Mouse (Mus musculus) embryonic facial prominence, embryonic 10.5 days (tissue): ENCODE results near the gene Usf3. TPM values are rescaled to one million over a fixed set of nuclear protein-coding genes. Genes with fewer than 3 reads are reported as not detected.

Experiments used
- DNase-seq: peaks from one replicate; pipeline ENCODE4 v3.0.0-alpha.2; 2017; ENCODE audit warnings: low spot score
- H3K27ac ChIP-seq: fragments of 300-500 bp; sonication (generic); replicated peaks from 2 replicates; pipeline ENCODE4 v1.5.1; 2016; ENCODE audit warnings: mild to moderate bottlenecking
- H3K27me3 ChIP-seq: fragments of 300-500 bp; sonication (generic); replicated peaks from 2 replicates; pipeline ENCODE4 v1.6.1; 2016; ENCODE audit warnings: low read depth, mild to moderate bottlenecking; ENCODE audit not compliant: poor library complexity, severe bottlenecking
- H3K36me3 ChIP-seq: fragments of 300-500 bp; sonication (generic); replicated peaks from 2 replicates; pipeline ENCODE4 v1.6.1; 2016; ENCODE audit warnings: mild to moderate bottlenecking, moderate library complexity
- H3K4me1 ChIP-seq: fragments of 300-500 bp; sonication (generic); 2 replicates; pipeline ENCODE4 v1.6.1; 2016
- H3K4me3 ChIP-seq: fragments of 300-500 bp; sonication (generic); 2 replicates; pipeline ENCODE4 v1.5.1; 2016; ENCODE audit warnings: mild to moderate bottlenecking, moderate library complexity
- H3K9me3 ChIP-seq: fragments of 300-500 bp; sonication (generic); 2 replicates; pipeline ENCODE4 v1.6.1; 2016; ENCODE audit warnings: mild to moderate bottlenecking
- WGBS: fragments of 180-500 bp; shearing (Covaris S2); methylation state at CpG from one replicate; pipeline ENCODE4 v1.1.7; 2016; 5-methylcytosine and 5-hydroxymethylcytosine counted together
- polyA plus RNA-seq: library from polyadenylated mRNA; unstranded; fragments of >200 nt; fragmentation: Nextera tagmentation; extraction: Ambion mirVana; gene quantifications from 2 replicates; pipeline ENCODE4 v1.2.1, GENCODE M21; 2016

The Usf3 gene
- polyA plus RNA-seq, 1 experiment from 2014 or later, result 2.6 TPM

- no peak for DNase-seq
- Histone ChIP-seq H3K4me3 (no peak overlapping the region), H3K27ac (no peak overlapping the region), H3K36me3 (peaks cover 24% of the 10 kb centered on the region), H3K4me1 (peaks cover 7% of the 10 kb centered on the region; the same call in 1 of the 2 replicates), H3K27me3 (no peaks in the 10 kb centered on the region), H3K9me3 (no peaks in the 10 kb centered on the region)
- 100% methylated on average over 1 of the region's 1 CpGs for WGBS
Observed at GRCm38 (mm10) chr16:44182597-44182996, 9.6 kb downstream of the Usf3 start.

- Histone ChIP-seq H3K4me3 (no peak overlapping the region), H3K27ac (no peak overlapping the region), H3K4me1 (peaks cover 7% of the 10 kb centered on the region; the same call in 1 of the 2 replicates), H3K27me3 (no peaks in the 10 kb centered on the region), H3K9me3 (peaks cover 5% of the 10 kb centered on the region; the same call in 1 of the 2 replicates), H3K36me3 (peaks cover 31% of the 10 kb centered on the region)
- WGBS, result 61% methylated on average over 3 of the region's 3 CpGs
- no peak for DNase-seq
Observed at GRCm38 (mm10) chr16:44184769-44185168, 11.7 kb downstream of the Usf3 start.

GRCm38 (mm10) chr16:44187172-44187571, 14.1 kb downstream of the Usf3 start:
- Histone ChIP-seq H3K4me1 (peaks cover 7% of the 10 kb centered on the region; the same call in 1 of the 2 replicates), H3K9me3 (peaks cover 5% of the 10 kb centered on the region; the same call in 1 of the 2 replicates), H3K4me3 (no peak overlapping the region), H3K27ac (no peak overlapping the region), H3K36me3 (peaks cover 16% of the 10 kb centered on the region), H3K27me3 (no peaks in the 10 kb centered on the region)
- WGBS, result 98% methylated on average over 4 of the region's 4 CpGs
- no peak for DNase-seq

GRCm38 (mm10) chr16:44188766-44189165, 15.7 kb downstream of the Usf3 start:
- Histone ChIP-seq H3K9me3 (peaks cover 5% of the 10 kb centered on the region; the same call in 1 of the 2 replicates), H3K27ac (no peak overlapping the region), H3K36me3 (peaks cover 14% of the 10 kb centered on the region), H3K27me3 (no peaks in the 10 kb centered on the region), H3K4me1 (peaks cover 7% of the 10 kb centered on the region; the same call in 1 of the 2 replicates), H3K4me3 (no peak overlapping the region)
- WGBS, result 84% methylated on average over 3 of the region's 3 CpGs
- no peak for DNase-seq

GRCm38 (mm10) chr16:44190032-44190431, 17.0 kb downstream of the Usf3 start:
- Histone ChIP-seq H3K4me1 (no peaks in the 10 kb centered on the region), H3K27me3 (no peaks in the 10 kb centered on the region), H3K9me3 (peaks cover 5% of the 10 kb centered on the region; the same call in 1 of the 2 replicates), H3K4me3 (no peak overlapping the region), H3K27ac (no peak overlapping the region), H3K36me3 (peaks cover 14% of the 10 kb centered on the region)
- DNase-seq, result no peak
- 94% methylated on average over 6 of the region's 6 CpGs for WGBS

DNA sequence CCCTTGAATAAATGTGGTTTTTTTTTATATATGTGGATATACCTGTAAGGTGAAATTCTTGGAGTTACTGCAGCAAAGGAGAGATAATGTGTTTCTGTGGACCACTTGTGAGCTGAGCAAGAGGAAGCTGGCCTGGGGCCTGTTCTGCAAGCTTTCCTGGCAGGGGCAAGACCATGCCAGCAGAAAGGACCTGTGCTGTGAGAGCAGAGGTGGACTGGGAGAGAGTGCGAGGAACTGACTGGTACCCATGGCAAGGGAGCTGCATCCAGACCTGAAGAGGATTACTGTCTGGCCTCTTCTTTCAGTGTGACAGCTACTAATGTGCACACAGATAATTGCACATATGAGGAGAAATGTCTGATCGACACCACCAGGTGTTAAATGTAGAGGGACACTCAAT, 17.9 kb downstream of the Usf3 start:
- Histone ChIP-seq H3K36me3 (peaks cover 14% of the 10 kb centered on the region), H3K27me3 (no peaks in the 10 kb centered on the region), H3K4me3 (no peak overlapping the region), H3K9me3 (peaks cover 5% of the 10 kb centered on the region; the same call in 1 of the 2 replicates), H3K4me1 (no peaks in the 10 kb centered on the region), H3K27ac (no peak overlapping the region)
- no peak for DNase-seq
- 95% methylated on average over 2 of the region's 2 CpGs for WGBS

DNA sequence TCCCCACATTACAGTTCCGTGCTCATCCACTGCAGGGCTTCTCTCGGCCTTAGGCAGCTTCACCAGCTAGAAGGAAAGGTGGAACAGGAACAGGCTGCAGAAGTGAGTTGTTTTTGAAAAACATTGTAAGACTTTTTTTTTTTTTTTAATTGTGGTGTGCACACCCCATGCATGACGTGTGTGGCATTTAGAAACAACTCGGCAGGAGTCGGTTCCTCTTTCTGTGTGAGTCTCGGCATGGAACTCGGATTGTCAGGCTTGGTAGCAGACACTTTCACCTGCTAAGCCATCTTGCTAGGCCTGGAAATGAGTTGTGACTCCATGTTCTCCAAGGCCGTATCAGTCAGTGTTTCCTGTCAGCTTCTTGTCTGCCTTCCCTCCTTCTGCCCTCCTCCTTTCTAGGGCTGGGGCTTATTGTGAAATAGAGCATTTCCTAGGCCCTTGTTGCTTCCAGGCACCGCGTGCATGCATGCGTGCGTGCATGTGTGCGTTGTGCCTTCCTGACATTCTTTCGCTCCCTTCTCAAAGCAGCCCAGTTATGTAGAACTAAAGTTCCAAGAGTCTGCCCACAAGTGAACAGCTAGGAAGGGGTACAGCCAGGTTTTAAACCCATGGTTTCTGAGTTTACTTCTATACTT, 26.1 kb downstream of the Usf3 start:
- H3K27ac ChIP-seq, result no peak overlapping the region
- no peak for DNase-seq
- no peak overlapping the region for H3K4me3 ChIP-seq
- no peaks in the 10 kb centered on the region for H3K4me1 ChIP-seq
- no peaks in the 10 kb centered on the region for H3K27me3 ChIP-seq
- H3K9me3 ChIP-seq, result no peaks in the 10 kb centered on the region
- WGBS, result 92% methylated on average over 14 of the region's 14 CpGs
- H3K36me3 ChIP-seq, result peaks cover 53% of the 10 kb centered on the region

DNA sequence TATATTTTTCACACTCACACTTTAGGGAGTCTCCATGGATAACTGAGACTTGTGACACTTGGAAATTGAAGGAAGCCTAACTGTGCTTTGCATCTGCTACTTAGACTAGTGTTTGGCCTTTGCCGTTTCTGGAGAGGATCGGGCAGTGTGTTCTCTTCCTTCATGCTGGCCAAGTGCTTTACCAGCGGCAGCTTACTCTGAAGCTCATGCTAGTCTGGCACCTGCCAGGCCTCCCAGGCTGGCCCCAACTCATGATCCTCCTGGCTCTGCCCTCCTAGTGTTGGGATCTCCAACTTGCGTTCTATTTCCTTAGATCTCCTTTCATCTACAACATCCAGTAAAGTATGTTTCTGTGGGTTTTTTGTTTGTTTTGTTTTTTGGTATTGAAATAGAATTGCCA, 27.1 kb downstream of the Usf3 start:
- Histone ChIP-seq H3K4me1 (no peaks in the 10 kb centered on the region), H3K4me3 (no peak overlapping the region), H3K27ac (no peak overlapping the region), H3K36me3 (peaks cover 53% of the 10 kb centered on the region), H3K9me3 (no peaks in the 10 kb centered on the region), H3K27me3 (no peaks in the 10 kb centered on the region)
- DNase-seq, result no peak
- WGBS, result 96% methylated on average over 4 of the region's 4 CpGs

DNA sequence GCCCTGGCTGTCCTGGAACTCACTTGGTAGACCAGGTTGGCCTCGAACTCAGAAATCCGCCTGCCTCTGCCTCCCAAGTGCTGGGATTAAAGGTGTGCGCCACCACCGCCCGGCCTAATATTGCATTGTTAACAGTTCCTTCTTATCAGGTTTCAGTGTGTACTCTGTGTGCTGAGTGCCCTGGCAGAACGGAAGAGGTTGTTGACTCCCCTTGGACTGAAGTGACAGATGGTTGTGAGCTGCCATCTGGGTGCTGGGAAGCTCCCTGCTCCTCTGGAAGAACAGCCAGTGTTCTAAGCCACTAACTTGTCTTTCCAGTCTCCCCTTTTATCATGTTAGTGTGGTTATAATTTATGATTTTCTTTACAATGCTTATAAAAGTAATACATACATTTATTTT, 31.3 kb downstream of the Usf3 start:
- DNase-seq, result no peak
- peaks cover 9% of the 10 kb centered on the region for H3K4me1 ChIP-seq
- no peaks in the 10 kb centered on the region for H3K27me3 ChIP-seq
- H3K9me3 ChIP-seq, result no peaks in the 10 kb centered on the region
- H3K36me3 ChIP-seq, result peaks cover 84% of the 10 kb centered on the region
- 92% methylated on average over 6 of the region's 6 CpGs for WGBS
- H3K27ac ChIP-seq, result no peak overlapping the region
- H3K4me3 ChIP-seq, result no peak overlapping the region

GRCm38 (mm10) chr16:44205973-44206372, 32.9 kb downstream of the Usf3 start:
- peaks cover 82% of the 10 kb centered on the region for H3K36me3 ChIP-seq
- WGBS, result 89% methylated on average over 8 of the region's 8 CpGs
- H3K4me3 ChIP-seq, result no peak overlapping the region
- H3K4me1 ChIP-seq, result peaks cover 9% of the 10 kb centered on the region
- no peaks in the 10 kb centered on the region for H3K9me3 ChIP-seq
- H3K27ac ChIP-seq, result no peak overlapping the region
- no peaks in the 10 kb centered on the region for H3K27me3 ChIP-seq
- no peak for DNase-seq

DNA sequence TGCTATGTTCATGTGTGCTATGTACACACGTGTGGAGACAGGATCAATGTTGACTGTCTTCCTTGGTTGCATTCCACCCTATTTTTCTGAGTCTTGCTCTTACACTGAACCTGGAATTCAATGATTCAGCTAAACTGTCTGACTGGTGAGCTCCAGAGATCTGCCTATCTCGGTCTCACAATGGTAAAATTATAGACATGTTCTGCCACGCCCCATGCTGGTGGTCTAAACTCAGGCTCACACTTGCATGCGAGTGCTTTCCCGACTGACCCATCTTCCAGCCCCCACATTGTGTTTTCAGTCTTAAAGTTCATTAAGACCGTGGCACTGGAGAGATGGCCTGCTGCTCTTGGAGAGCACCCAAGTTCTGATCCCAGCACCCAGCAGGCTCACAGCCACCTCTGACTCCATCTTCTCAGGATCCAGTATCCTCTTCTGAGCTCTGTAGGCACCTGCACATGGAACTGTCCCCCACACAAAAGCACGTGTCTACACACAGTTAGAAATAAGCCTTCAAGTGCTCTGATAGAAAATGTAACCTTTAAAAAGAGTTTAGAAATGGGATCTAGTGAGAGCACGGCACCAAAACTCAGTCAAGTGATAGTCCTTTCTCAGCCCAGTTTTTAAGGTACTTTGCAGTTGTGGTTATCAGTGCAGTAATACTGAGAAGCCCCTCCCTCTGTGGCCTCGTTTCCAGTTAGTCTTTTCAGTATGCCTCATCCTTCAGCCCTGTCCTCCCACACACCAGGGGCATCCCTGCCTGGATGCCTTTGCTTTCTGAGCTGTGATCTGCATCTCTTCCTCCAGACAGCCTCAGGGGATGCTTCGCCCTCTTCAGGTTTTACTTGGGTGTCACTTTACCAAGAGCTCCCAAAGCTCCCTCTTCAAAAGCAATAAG, 37.4 kb downstream of the Usf3 start:
- WGBS, result 83% methylated on average over 10 of the region's 10 CpGs

GRCm38 (mm10) chr16:44211054-44211414, 38.0 kb downstream of the Usf3 start:
- H3K9me3 ChIP-seq, result no peaks in the 10 kb centered on the region
- WGBS, result 83% methylated on average over 1 of the region's 1 CpGs
- no peak for DNase-seq
- peaks cover 9% of the 10 kb centered on the region for H3K4me1 ChIP-seq
- peaks cover 94% of the 10 kb centered on the region for H3K36me3 ChIP-seq
- H3K27ac ChIP-seq, result no peak overlapping the region
- H3K4me3 ChIP-seq, result no peak overlapping the region
- H3K27me3 ChIP-seq, result no peaks in the 10 kb centered on the region

More for the DNA sequence above, 37.4 kb downstream of the Usf3 start:
- peaks cover 93% of the 10 kb centered on the region for H3K36me3 ChIP-seq
- H3K27me3 ChIP-seq, result no peaks in the 10 kb centered on the region
- no peak for DNase-seq
- H3K9me3 ChIP-seq, result no peaks in the 10 kb centered on the region
- H3K27ac ChIP-seq, result no peak overlapping the region
- H3K4me3 ChIP-seq, result no peak overlapping the region
- peaks cover 9% of the 10 kb centered on the region for H3K4me1 ChIP-seq

DNA sequence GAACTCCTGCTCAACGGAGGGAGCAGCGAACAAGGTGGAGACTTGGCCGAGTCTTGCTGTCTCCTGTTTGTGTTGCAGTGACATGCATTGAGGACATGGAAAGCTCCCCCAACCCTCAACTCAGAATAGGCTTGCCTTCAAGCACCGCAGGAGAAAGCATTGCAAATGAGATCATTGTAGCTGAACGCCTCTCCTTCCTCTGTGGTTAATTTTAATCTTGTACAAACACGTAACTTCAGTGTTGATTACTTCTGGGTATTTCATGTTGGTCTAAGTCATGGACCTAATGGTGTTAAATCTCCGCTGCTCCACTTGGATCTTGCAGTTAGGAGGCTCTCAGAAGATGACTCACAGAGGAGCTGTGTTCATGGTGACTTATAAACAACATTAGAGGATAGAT, 39.7 kb downstream of the Usf3 start:
- 92% methylated on average over 7 of the region's 7 CpGs for WGBS
- Histone ChIP-seq H3K9me3 (no peaks in the 10 kb centered on the region), H3K27ac (no peak overlapping the region), H3K36me3 (peaks cover 94% of the 10 kb centered on the region), H3K4me1 (0 out of 2 replicates have a peak, but pooled peaks cover 1% of the 10 kb centered on the region), H3K4me3 (no peak overlapping the region), H3K27me3 (no peaks in the 10 kb centered on the region)
- DNase-seq, result no peak
